Mouse (Mus musculus) hindbrain, embryonic 12.5 days (tissue): ENCODE measurements around the gene Lhfpl5. TPM values are rescaled to one million over a fixed set of nuclear protein-coding genes. Genes with fewer than 3 reads are reported as not detected.

Experiments
- ATAC-seq: fragments of 200-750 bp; cut with Nextera tagmentation; 2 replicates; pipeline ENCODE4 v1.8.0; 2017; ENCODE audit warnings: moderate TSS enrichment; ENCODE audit not compliant: low FRiP score
- H3K27ac ChIP-seq: fragments of 300-500 bp; sonication (generic); 2 replicates; pipeline ENCODE4 v1.5.1; 2016; ENCODE audit warnings: mild to moderate bottlenecking
- H3K27me3 ChIP-seq: fragments of 300-500 bp; sonication (generic); 2 replicates; pipeline ENCODE4 v1.6.1; 2016; ENCODE audit warnings: mild to moderate bottlenecking
- H3K36me3 ChIP-seq: fragments of 300-500 bp; sonication (generic); 2 replicates; pipeline ENCODE4 v1.6.1; 2016; ENCODE audit warnings: mild to moderate bottlenecking
- H3K4me1 ChIP-seq: fragments of 300-500 bp; sonication (generic); 2 replicates; pipeline ENCODE4 v1.6.1; 2016
- H3K4me2 ChIP-seq: fragments of 300-500 bp; sonication (generic); replicated peaks from 2 replicates; pipeline ENCODE4 v1.6.1; 2016; ENCODE audit warnings: mild to moderate bottlenecking
- H3K4me3 ChIP-seq: fragments of 300-500 bp; sonication (generic); 2 replicates; pipeline ENCODE4 v1.5.1; 2016; ENCODE audit warnings: mild to moderate bottlenecking
- H3K9ac ChIP-seq: fragments of 300-500 bp; sonication (generic); 2 replicates; pipeline ENCODE4 v1.6.1; 2016; ENCODE audit warnings: mild to moderate bottlenecking, moderate library complexity
- H3K9me3 ChIP-seq: fragments of 300-500 bp; sonication (generic); replicated peaks from 2 replicates; pipeline ENCODE4 v1.6.1; 2016; ENCODE audit warnings: mild to moderate bottlenecking
- WGBS: fragments of 180-500 bp; shearing (Covaris S2); methylation state at CpG from one replicate; pipeline ENCODE4 v1.1.7; 2016; 5-methylcytosine and 5-hydroxymethylcytosine counted together
- polyA plus RNA-seq: library from polyadenylated mRNA; unstranded; fragments of >200 nt; fragmentation: Nextera tagmentation; extraction: Ambion mirVana; gene quantifications from 2 replicates; pipeline ENCODE4 v1.2.1, GENCODE M21; 2016

Gene Lhfpl5
- polyA plus RNA-seq, 1 experiment from 2014 or later = 3.4 TPM

- Histone ChIP-seq H3K27ac (no peak overlapping the region), H3K4me2 (no peak overlapping the region), H3K9me3 (no peaks in the 10 kb centered on the region), H3K27me3 (no peaks in the 10 kb centered on the region), H3K36me3 (peaks cover 38% of the 10 kb centered on the region), H3K4me1 (no peaks in the 10 kb centered on the region), H3K9ac (no peak overlapping the region), H3K4me3 (no peak overlapping the region)
- WGBS = 84% methylated on average over 3 of the region's 3 CpGs
- ATAC-seq = no peak
Measured at GRCm38 (mm10) chr17:28586509-28586908, 11.1 kb downstream of the Lhfpl5 start.

DNA sequence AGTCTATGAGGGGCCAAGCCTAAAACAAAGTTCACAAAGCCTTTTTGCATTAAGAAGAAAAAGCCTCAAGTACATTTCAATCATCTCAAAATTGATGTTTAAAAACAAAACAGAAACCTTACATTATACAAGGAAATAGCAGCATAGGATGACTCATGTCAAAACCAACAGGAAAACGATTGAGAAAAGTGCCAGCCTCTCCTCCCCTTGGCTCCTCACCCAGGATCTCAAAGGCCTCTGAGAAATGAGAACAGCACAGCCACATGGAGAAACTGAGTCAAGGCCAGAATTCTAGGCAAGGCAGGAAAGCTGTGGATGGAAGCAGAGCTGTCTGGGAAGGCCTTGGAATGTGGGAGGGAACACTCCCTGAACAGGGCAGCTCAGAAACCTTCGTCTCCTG lies 13.2 kb downstream of the Lhfpl5 start:
- Histone ChIP-seq H3K4me2 (no peak overlapping the region), H3K4me1 (no peaks in the 10 kb centered on the region), H3K9me3 (no peaks in the 10 kb centered on the region), H3K27ac (no peak overlapping the region), H3K27me3 (no peaks in the 10 kb centered on the region), H3K9ac (no peak overlapping the region), H3K4me3 (no peak overlapping the region), H3K36me3 (peaks cover 59% of the 10 kb centered on the region)
- WGBS = 94% methylated on average over 2 of the region's 2 CpGs
- ATAC-seq = no peak

- no peaks in the 10 kb centered on the region for H3K27me3 ChIP-seq
- no peak overlapping the region for H3K4me2 ChIP-seq
- no peak for ATAC-seq
- WGBS = 89% methylated on average over 3 of the region's 3 CpGs
- no peak overlapping the region for H3K4me3 ChIP-seq
- peaks cover 72% of the 10 kb centered on the region for H3K36me3 ChIP-seq
- no peaks in the 10 kb centered on the region for H3K4me1 ChIP-seq
- H3K9ac ChIP-seq = no peak overlapping the region
- H3K27ac ChIP-seq = no peak overlapping the region
- no peaks in the 10 kb centered on the region for H3K9me3 ChIP-seq
Measured at GRCm38 (mm10) chr17:28590596-28590995, 15.2 kb downstream of the Lhfpl5 start.

DNA sequence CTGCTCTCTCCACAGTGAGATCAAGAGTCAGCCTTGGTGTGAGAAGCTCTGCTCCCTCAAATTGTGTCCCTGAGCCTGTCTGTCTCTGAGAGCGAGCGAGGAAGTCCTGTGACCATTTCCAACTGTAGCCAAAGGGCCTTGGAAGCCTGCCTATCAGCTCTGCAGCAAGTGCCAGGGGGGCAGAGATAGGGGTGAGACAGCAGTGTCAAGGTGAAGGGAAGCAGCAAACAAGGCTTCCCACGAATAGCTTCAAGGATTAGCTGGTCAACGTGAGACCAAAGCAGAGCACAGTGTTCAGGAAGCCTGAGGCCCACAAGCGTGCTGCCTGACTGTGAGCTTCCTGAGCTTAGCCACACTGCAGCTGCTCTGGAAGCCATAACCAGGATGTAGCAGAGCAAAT lies 16.0 kb downstream of the Lhfpl5 start:
- no peak overlapping the region for H3K9ac ChIP-seq
- no peak for ATAC-seq
- WGBS = 92% methylated on average over 5 of the region's 5 CpGs
- no peaks in the 10 kb centered on the region for H3K9me3 ChIP-seq
- H3K4me3 ChIP-seq = no peak overlapping the region
- no peak overlapping the region for H3K4me2 ChIP-seq
- H3K36me3 ChIP-seq = peaks cover 81% of the 10 kb centered on the region
- no peak overlapping the region for H3K27ac ChIP-seq
- no peaks in the 10 kb centered on the region for H3K27me3 ChIP-seq
- no peaks in the 10 kb centered on the region for H3K4me1 ChIP-seq

DNA sequence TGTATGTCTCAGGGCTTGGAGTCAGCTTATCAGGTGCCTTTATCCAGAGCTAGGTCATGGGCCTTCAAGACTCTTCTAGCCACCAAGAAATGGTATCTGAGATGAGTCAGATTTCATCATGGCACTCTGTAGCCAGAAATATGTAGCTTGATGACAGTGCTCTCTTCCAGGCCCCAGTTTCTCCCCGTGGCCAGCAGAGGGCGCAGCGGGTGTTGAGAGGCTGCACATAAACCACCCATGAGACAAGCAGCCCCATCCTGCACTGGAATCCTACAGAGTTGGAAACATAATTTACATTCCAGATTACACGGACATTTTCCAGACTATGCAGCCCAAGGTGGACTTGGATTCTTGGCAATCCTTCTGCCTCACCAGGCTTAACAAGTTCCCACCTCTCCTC lies 17.6 kb downstream of the Lhfpl5 start:
- H3K36me3 ChIP-seq = peaks cover 89% of the 10 kb centered on the region
- no peaks in the 10 kb centered on the region for H3K9me3 ChIP-seq
- no peak overlapping the region for H3K27ac ChIP-seq
- no peak for ATAC-seq
- H3K4me2 ChIP-seq = no peak overlapping the region
- 16% methylated on average over 4 of the region's 4 CpGs for WGBS
- no peak overlapping the region for H3K9ac ChIP-seq
- no peaks in the 10 kb centered on the region for H3K27me3 ChIP-seq
- no peaks in the 10 kb centered on the region for H3K4me1 ChIP-seq
- no peak overlapping the region for H3K4me3 ChIP-seq

GRCm38 (mm10) chr17:28593965-28594364 lies 18.5 kb downstream of the Lhfpl5 start:
- H3K27ac ChIP-seq = no peak overlapping the region
- no peak overlapping the region for H3K4me2 ChIP-seq
- 73% methylated on average over 4 of the region's 4 CpGs for WGBS
- H3K9ac ChIP-seq = no peak overlapping the region
- peaks cover 87% of the 10 kb centered on the region for H3K36me3 ChIP-seq
- no peak overlapping the region for H3K4me3 ChIP-seq
- ATAC-seq = no peak
- no peaks in the 10 kb centered on the region for H3K4me1 ChIP-seq
- no peaks in the 10 kb centered on the region for H3K9me3 ChIP-seq
- no peaks in the 10 kb centered on the region for H3K27me3 ChIP-seq

DNA sequence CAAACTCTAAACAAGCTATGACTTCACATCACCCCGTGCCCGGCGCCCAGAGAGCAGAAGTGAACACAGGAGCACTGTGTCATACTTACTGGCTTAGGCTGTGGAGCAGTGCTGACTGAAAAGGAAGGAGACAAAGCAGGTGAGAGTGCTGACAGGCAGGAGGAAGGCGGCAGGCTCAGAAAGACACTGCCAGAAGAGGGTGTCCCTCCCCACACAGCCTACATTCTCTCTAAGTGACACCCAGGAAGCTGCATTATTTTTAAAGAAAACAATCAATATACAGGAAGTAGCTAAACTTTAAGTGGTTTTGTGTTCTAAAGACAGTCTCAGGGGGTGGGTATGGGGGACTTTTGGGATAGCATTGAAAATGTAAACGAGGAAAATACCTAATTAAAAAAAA lies 25.3 kb downstream of the Lhfpl5 start:
- Histone ChIP-seq H3K27ac (no peak overlapping the region), H3K9ac (no peak overlapping the region), H3K4me3 (no peak overlapping the region), H3K9me3 (no peaks in the 10 kb centered on the region), H3K27me3 (no peaks in the 10 kb centered on the region), H3K4me2 (no peak overlapping the region), H3K4me1 (no peaks in the 10 kb centered on the region), H3K36me3 (peaks cover 89% of the 10 kb centered on the region)
- no peak for ATAC-seq
- 93% methylated on average over 5 of the region's 5 CpGs for WGBS

GRCm38 (mm10) chr17:28601557-28602250 lies 26.3 kb downstream of the Lhfpl5 start:
- WGBS = 85% methylated on average over 9 of the region's 9 CpGs
- Histone ChIP-seq H3K4me2 (no peak overlapping the region), H3K4me1 (no peaks in the 10 kb centered on the region), H3K27ac (no peak overlapping the region), H3K9me3 (no peaks in the 10 kb centered on the region), H3K27me3 (no peaks in the 10 kb centered on the region), H3K36me3 (peaks cover 89% of the 10 kb centered on the region), H3K9ac (no peak overlapping the region), H3K4me3 (no peak overlapping the region)
- no peak for ATAC-seq

- Histone ChIP-seq H3K4me3 (no peak overlapping the region), H3K27ac (no peak overlapping the region), H3K9ac (no peak overlapping the region), H3K4me1 (no peaks in the 10 kb centered on the region), H3K4me2 (no peak overlapping the region), H3K27me3 (no peaks in the 10 kb centered on the region), H3K36me3 (peaks cover 39% of the 10 kb centered on the region), H3K9me3 (no peaks in the 10 kb centered on the region)
- WGBS = 89% methylated on average over 3 of the region's 3 CpGs
- no peak for ATAC-seq
Measured at GRCm38 (mm10) chr17:28609543-28609942, 34.1 kb downstream of the Lhfpl5 start.

- Histone ChIP-seq H3K4me3 (no peak overlapping the region), H3K9ac (no peak overlapping the region), H3K4me2 (no peak overlapping the region), H3K27me3 (no peaks in the 10 kb centered on the region), H3K27ac (no peak overlapping the region), H3K36me3 (peaks cover 20% of the 10 kb centered on the region), H3K4me1 (no peaks in the 10 kb centered on the region), H3K9me3 (no peaks in the 10 kb centered on the region)
- WGBS = 92% methylated on average over 2 of the region's 2 CpGs
- no peak for ATAC-seq
Measured at GRCm38 (mm10) chr17:28612603-28613002, 37.2 kb downstream of the Lhfpl5 start.

GRCm38 (mm10) chr17:28613096-28613495 lies 37.7 kb downstream of the Lhfpl5 start:
- Histone ChIP-seq H3K4me3 (no peak overlapping the region), H3K9ac (no peak overlapping the region), H3K4me2 (no peak overlapping the region), H3K27ac (no peak overlapping the region), H3K27me3 (no peaks in the 10 kb centered on the region), H3K4me1 (0 out of 2 replicates have a peak, but pooled peaks cover 1% of the 10 kb centered on the region), H3K36me3 (peaks cover 15% of the 10 kb centered on the region), H3K9me3 (no peaks in the 10 kb centered on the region)
- 92% methylated on average over 6 of the region's 6 CpGs for WGBS
- ATAC-seq = no peak

GRCm38 (mm10) chr17:28615332-28615731 lies 39.9 kb downstream of the Lhfpl5 start:
- Histone ChIP-seq H3K9me3 (no peaks in the 10 kb centered on the region), H3K36me3 (peaks cover 24% of the 10 kb centered on the region), H3K27ac (no peak overlapping the region), H3K4me1 (peaks cover 14% of the 10 kb centered on the region), H3K9ac (no peak overlapping the region), H3K4me2 (no peak overlapping the region), H3K27me3 (no peaks in the 10 kb centered on the region), H3K4me3 (no peak overlapping the region)
- no peak for ATAC-seq
- WGBS = 96% methylated on average over 4 of the region's 4 CpGs

DNA sequence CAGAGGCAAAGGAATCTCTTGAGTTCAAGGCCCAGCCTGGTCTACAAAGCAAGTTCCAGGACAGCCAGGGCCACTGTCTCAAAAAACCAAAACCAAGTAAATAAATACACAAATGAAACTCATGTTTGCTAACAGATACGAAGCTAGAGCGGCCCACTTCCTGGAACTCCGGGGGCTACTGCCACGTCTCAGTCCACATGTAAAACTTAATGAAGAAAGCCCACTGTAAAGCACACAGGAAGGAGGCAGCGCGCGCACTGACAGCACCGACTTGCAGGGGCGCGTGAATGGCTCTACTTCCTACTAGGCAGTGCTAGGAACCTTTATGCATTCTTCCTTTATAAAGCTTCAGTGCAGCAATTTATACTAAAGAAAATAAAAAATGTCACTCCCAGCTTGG lies 42.2 kb downstream of the Lhfpl5 start:
- Histone ChIP-seq H3K9me3 (no peaks in the 10 kb centered on the region), H3K9ac (no peak overlapping the region), H3K36me3 (peaks cover 24% of the 10 kb centered on the region), H3K4me2 (no peak overlapping the region), H3K27ac (no peak overlapping the region), H3K4me3 (no peak overlapping the region), H3K27me3 (no peaks in the 10 kb centered on the region), H3K4me1 (peaks cover 24% of the 10 kb centered on the region)
- WGBS = 95% methylated on average over 10 of the region's 10 CpGs
- no peak for ATAC-seq
